Mouse (Mus musculus) stomach, adult 2 months (tissue): ENCODE measurements around the gene Csf1. TPM values are rescaled to one million over a fixed set of nuclear protein-coding genes. Genes with fewer than 3 reads are reported as not detected.

Experiments
- polyA plus RNA-seq: library from polyadenylated mRNA; depleted of rRNA; stranded (reverse); fragments of >200 nt; gene quantifications from 2 replicates; pipeline ENCODE4 v1.2.3, GENCODE M21; 2012; rRNA removed

Gene Csf1
- polyA plus RNA-seq, result 8.1 and 8.8 TPM in 2 replicates

GRCm38 (mm10) chr3:107759929-107760581 lies at the start of gene Csf1:
Csf1 (minus strand) TSS chr3:107760469.

GRCm38 (mm10) chr3:107695948-107696881 lies 64.1 kb downstream of the Csf1 start, which contains the start of gene Ahcyl1:
Ahcyl1 (minus strand) TSS chr3:107696560.

Other genes with a start within 250 kb of the Csf1 start
- 4.9 and 5.2 TPM in 2 replicates for gene Slc6a17, start 242.5 kb downstream of the Csf1 start, polyA plus RNA-seq
- gene Ubl4b, start 205.4 kb downstream of the Csf1 start, polyA plus RNA-seq, result not detected in 2 replicates
- gene Alx3, start 165.4 kb downstream of the Csf1 start, polyA plus RNA-seq, result not detected in 2 replicates
- not detected in 2 replicates for gene Gm10961, start 129.1 kb downstream of the Csf1 start, polyA plus RNA-seq
- gene Strip1, start 128.8 kb downstream of the Csf1 start, polyA plus RNA-seq, result 29.9 and 32.0 TPM in 2 replicates
- 8.7 and 12.1 TPM in 2 replicates for gene Ahcyl1, start 63.9 kb downstream of the Csf1 start, polyA plus RNA-seq
- 17.7 and 20.5 TPM in 2 replicates for gene Eps8l3, start 116.8 kb upstream of the Csf1 start, polyA plus RNA-seq
- gene Gstm5, start 135.4 kb upstream of the Csf1 start, polyA plus RNA-seq, result 10.4 and 14.2 TPM in 2 replicates
- 6.4 and 8.1 TPM in 2 replicates for gene Gstm7, start 171.3 kb upstream of the Csf1 start, polyA plus RNA-seq
- gene Gstm6, start 183.3 kb upstream of the Csf1 start, polyA plus RNA-seq, result 2.7 and 5.5 TPM in 2 replicates
- gene Gstm3, start 208.8 kb upstream of the Csf1 start, polyA plus RNA-seq, result 22.6 and 33.9 TPM in 2 replicates
- gene Gstm2, start 226.0 kb upstream of the Csf1 start, polyA plus RNA-seq, result 80.3 and 101 TPM in 2 replicates